Mouse (Mus musculus) cerebellum, postnatal 10 days (tissue): ENCODE measurements at regions not wholly inside any gene's neighbourhood (a gene's known extent, or its start where the extent isn't known, plus 50 kb on each side); places are given as distances from the start of the nearest gene placed in this dataset.

Source experiments
- DNase-seq, 2 experiments: peaks; one replicate each; pipeline ENCODE4 v3.0.0; 2021; ENCODE audit warnings: mixed read lengths in 2 of 2

DNA sequence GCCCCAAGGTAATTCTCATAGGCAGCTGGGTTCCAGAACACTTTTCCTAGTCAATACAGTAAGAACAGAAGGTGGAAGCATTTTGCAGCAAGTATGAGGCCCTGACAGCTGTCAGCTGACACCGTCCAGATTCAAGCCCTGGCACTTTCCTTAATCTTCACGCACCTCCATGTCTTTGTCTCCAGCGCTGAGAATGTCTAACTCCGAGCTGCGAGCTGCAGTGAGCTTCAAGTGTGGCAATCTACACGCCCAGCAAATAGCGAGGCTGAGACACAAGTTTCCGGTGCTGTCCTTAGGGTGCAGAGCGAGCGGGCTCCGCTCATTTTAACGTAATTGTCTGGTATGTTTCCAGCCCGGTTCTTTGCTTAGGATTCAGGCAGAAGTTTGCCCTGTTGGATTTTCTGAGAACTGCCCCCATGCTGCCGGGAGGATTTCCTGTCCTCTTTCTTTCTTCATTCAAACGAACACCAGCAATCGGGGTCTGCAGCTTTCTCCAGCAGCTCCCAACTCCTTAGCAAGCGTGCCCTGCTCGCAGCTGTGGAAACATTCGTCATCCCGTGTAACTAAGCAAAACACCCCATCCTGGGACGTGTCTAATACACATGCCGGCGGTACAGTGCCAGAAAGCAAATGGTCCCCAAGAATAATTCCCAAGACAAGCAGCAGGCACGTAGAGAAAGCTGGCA lies 54.5 kb downstream of the Irx3 start:
- peak; percentile 13 to 31 for DNase-seq

DNA sequence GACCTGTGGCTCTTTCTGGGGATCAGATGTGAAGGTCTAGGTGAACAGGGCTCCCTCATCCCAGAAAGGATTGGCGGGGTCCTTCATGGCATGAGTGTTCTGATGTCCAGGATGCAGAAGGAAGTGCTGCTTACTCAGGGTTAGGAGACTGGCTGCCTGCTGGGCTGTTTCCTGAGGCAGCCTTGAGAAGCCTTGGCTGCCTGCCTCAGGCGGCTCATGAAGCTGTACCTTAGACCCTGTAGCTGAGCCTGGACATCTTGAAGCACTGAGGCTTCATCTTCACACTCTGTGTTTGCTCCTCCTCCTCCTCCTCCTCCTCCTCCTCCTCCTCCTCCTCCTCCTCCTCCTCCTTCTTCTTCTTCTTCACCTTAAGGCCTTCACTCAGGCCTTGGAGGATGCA lies 77.2 kb downstream of the Irx3 start:
- DNase-seq = no peak
